Mouse (Mus musculus): Measurements from ENCODE around the gene Fads3.
A peak's percentile ranks its signal among the peaks of the same experiment; 100 is the strongest.

Gene Fads3

GRCm38 (mm10) chr19:10041388-10042148 is at the start of gene Fads3:
Gene Fads3 (plus strand): TSS chr19:10041569.
- peak; percentile 72 for DNase-seq (ENCODE audit: low spot score)

GRCm38 (mm10) chr19:9992011-9992958 is 49.1 kb upstream of the Fads3 start:
- no peak for DNase-seq (ENCODE audit: low spot score)

GRCm38 (mm10) chr19:9993036-9993656 is 48.2 kb upstream of the Fads3 start:
- DNase-seq (ENCODE audit: low spot score): peak; percentile 42

- no peak for DNase-seq (ENCODE audit: low spot score)
These were observed 43.9 kb upstream of the Fads3 start for GRCm38 (mm10) chr19:9997204-9998062.

GRCm38 (mm10) chr19:9998063-9998416 is 43.3 kb upstream of the Fads3 start:
- DNase-seq (ENCODE audit: low spot score): no peak

- DNase-seq (ENCODE audit: low spot score): no peak
These were observed 42.5 kb upstream of the Fads3 start for GRCm38 (mm10) chr19:9998736-9999486.

GRCm38 (mm10) chr19:10000330-10000729 is 41.0 kb upstream of the Fads3 start:
- DNase-seq (ENCODE audit: low spot score): peak; percentile 79

- no peak for DNase-seq (ENCODE audit: low spot score)
These were observed 40.0 kb upstream of the Fads3 start, which contains the start of the genes Best1 and Rab3il1 for GRCm38 (mm10) chr19:10001206-10001969. Gene Best1 (minus strand): TSS chr19:10001633. Gene Rab3il1 (plus strand): TSS chr19:10001669.

GRCm38 (mm10) chr19:10003696-10004095 is 37.7 kb upstream of the Fads3 start:
- DNase-seq (ENCODE audit: low spot score): no peak

GRCm38 (mm10) chr19:10011408-10011807 is 30.0 kb upstream of the Fads3 start:
- DNase-seq (ENCODE audit: low spot score): no peak

- peak; percentile 80 for DNase-seq (ENCODE audit: low spot score)
These were observed 28.5 kb upstream of the Fads3 start for GRCm38 (mm10) chr19:10012827-10013278.

GRCm38 (mm10) chr19:10013348-10013747 is 28.0 kb upstream of the Fads3 start:
- peak; percentile 45 for DNase-seq (ENCODE audit: low spot score)

- peak; percentile 36 for DNase-seq (ENCODE audit: low spot score)
These were observed 27.5 kb upstream of the Fads3 start for GRCm38 (mm10) chr19:10013913-10014312.

- no peak for DNase-seq (ENCODE audit: low spot score)
These were observed 26.5 kb upstream of the Fads3 start for GRCm38 (mm10) chr19:10014824-10015223.

- no peak for DNase-seq (ENCODE audit: low spot score)
These were observed 25.9 kb upstream of the Fads3 start for GRCm38 (mm10) chr19:10015442-10015841.

GRCm38 (mm10) chr19:10016151-10016550 is 25.2 kb upstream of the Fads3 start:
- no peak for DNase-seq (ENCODE audit: low spot score)

- peak; percentile 81 for DNase-seq (ENCODE audit: low spot score)
These were observed 23.5 kb upstream of the Fads3 start for GRCm38 (mm10) chr19:10017637-10018526.

GRCm38 (mm10) chr19:10018527-10018818 is 22.9 kb upstream of the Fads3 start:
- no peak for DNase-seq (ENCODE audit: low spot score)

GRCm38 (mm10) chr19:10019214-10019760 is 22.1 kb upstream of the Fads3 start:
- no peak for DNase-seq (ENCODE audit: low spot score)

Data from adipocyte (in vitro differentiated cells).